Comparison of ENCODE assay signal across 16 mouse cellular contexts in genomic region chr5:115553801-115554420, GRCm38 (mm10).
"Had no signal": no experiment of that assay in that cellular context is flagged by ENCODE, and none has a peak within 500 bp of the region (broad histone marks: within the 10 kb centered on the region; RNA-seq: fewer than 3 reads in every experiment).

No protein-coding gene starts in this region.

- DNase-seq: liver; liver, embryonic 13.5 days; liver, postnatal 0 days; lung, postnatal 14 days; retina, postnatal 1 day; right cerebral cortex, postnatal 4 days; spleen, adult 18-20 months; thymus, postnatal 36 days had no signal

- H3K4me2 ChIP-seq: limb, embryonic 12.5 days; liver, embryonic 13.5 days; lung, embryonic 15.5 days; midbrain, embryonic 11.5 days; midbrain, embryonic 15.5 days; neural tube, embryonic 12.5 days had no signal

- ATAC-seq: liver, postnatal 0 days; midbrain, embryonic 15.5 days had no signal

- H3K9ac ChIP-seq: limb, embryonic 12.5 days; liver, embryonic 13.5 days; liver, postnatal 0 days; lung, embryonic 15.5 days; midbrain, embryonic 15.5 days; neural tube, embryonic 12.5 days had no signal

- H3K27me3 ChIP-seq: limb, embryonic 12.5 days; liver, embryonic 13.5 days; lung, embryonic 15.5 days; megakaryocyte, embryonic 14.5 days; midbrain, embryonic 15.5 days; neural tube, embryonic 12.5 days had no signal

- H3K9me3 ChIP-seq: limb, embryonic 12.5 days; liver, embryonic 13.5 days; lung, embryonic 15.5 days; megakaryocyte, embryonic 14.5 days; midbrain, embryonic 15.5 days; neural tube, embryonic 12.5 days had no signal

- H3K4me3 ChIP-seq: layer of hippocampus, adult 2 months; limb, embryonic 12.5 days; liver, embryonic 13.5 days; lung, embryonic 15.5 days; megakaryocyte, embryonic 14.5 days; midbrain, embryonic 15.5 days; neural tube, embryonic 12.5 days had no signal

- H3K4me1 ChIP-seq: midbrain, embryonic 15.5 days; neural tube, embryonic 12.5 days had no signal

- H3K27ac ChIP-seq: layer of hippocampus, adult 2 months; limb, embryonic 12.5 days; liver, embryonic 13.5 days; lung, embryonic 15.5 days; macrophage; midbrain, embryonic 15.5 days; neural tube, embryonic 12.5 days had no signal
